ENCODE assay signal across 8 mouse cellular contexts in the genomic region with DNA sequence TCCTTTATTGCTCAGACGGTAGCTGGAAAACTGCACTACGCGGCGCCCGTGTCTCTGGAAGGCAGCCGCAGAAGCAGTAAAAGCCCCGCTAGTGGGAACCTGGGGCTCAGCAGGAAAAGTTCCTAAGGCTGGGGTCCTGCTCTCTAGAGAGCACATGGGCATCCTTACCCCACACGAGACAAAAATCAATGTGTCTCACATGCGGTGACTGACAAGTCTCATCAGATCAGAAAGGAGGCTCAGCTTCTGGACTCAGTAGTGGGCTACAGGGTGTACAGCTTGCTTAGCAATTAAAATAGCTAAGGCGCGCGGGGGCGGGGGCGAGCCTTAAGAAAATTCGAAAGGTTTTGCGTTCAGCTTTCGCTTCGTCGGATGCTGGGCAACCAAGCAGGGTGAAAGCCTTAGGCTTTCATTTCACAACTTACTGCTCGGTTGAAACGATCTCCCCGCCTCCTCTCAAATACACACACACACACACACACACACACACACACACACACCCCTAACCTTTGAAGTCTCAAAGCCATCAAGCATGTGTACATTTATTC. TPM values are rescaled to one million over a fixed set of nuclear protein-coding genes. Genes with fewer than 3 reads are reported as not detected.
DNase-seq lines count a peak whose midpoint lies in the region; ATAC-seq lines count a peak whose summit lies in the region.

No protein-coding gene starts in this region.

- no peak for ATAC-seq in CD4-positive, CD25-positive, alpha-beta regulatory T cell, adult 4 months
- ATAC-seq in forebrain, embryonic 12.5 days (ENCODE audit: low FRiP score): no peak

- no peaks in the 10 kb centered on the region for H3K9me3 ChIP-seq in forebrain, embryonic 12.5 days

- peaks cover 64% of the 10 kb centered on the region for H3K27me3 ChIP-seq in forebrain, embryonic 12.5 days

- peak overlapping the region; percentile 69 for H3K4me3 ChIP-seq in forebrain, embryonic 12.5 days (replicated peaks)
- H3K4me3 ChIP-seq in macrophage (ENCODE audit: inconsistent target): peak overlapping the region; percentile 7; the same call in 1 of the 2 replicates

- peak overlapping the region; percentile 83 for H3K4me2 ChIP-seq in forebrain, embryonic 12.5 days

- under 1% methylated on average over 22 of the region's 22 CpGs for WGBS in forebrain, embryonic 12.5 days
- WGBS in macrophage (ENCODE audit: missing documents): 2% methylated on average over 22 of the region's 22 CpGs

- peaks cover 61% of the 10 kb centered on the region for H3K4me1 ChIP-seq in forebrain, embryonic 12.5 days

- peak; percentile 24 for DNase-seq in CD4-positive, CD25-positive, alpha-beta regulatory T cell, adult 2 months (ENCODE audit: low read depth, low spot score)
- peak; percentile 30 for DNase-seq in CD4-positive helper T cell, adult 2 months (ENCODE audit: low read depth, low spot score)
- DNase-seq in heart, postnatal 25 days (ENCODE audit: low spot score): peak; percentile 43
- peak; percentile 35 to 62 for DNase-seq in kidney, postnatal 36 days
- peak; percentile 36 for DNase-seq in thymus, postnatal 4 days

- peak overlapping the region; percentile 85 for H3K27ac ChIP-seq in forebrain, embryonic 12.5 days
- H3K27ac ChIP-seq in macrophage: no peak overlapping the region

- no peaks in the 10 kb centered on the region for H3K79me2 ChIP-seq in macrophage (ENCODE audit: inconsistent target)

- no peaks in the 10 kb centered on the region for H3K36me3 ChIP-seq in forebrain, embryonic 12.5 days (replicated peaks)
- H3K36me3 ChIP-seq in macrophage (ENCODE audit: inconsistent target): no peaks in the 10 kb centered on the region

- H3K9ac ChIP-seq in forebrain, embryonic 12.5 days: peak overlapping the region; percentile 70

- intact Hi-C loops in heart, postnatal 25 days (cut with DNase I): loop anchor here (5.0 kb wide), 1 partner anchor 400 kb away; no protein-coding TSS in a partner anchor

RNA-seq across cellular contexts. Expression of gene Mecom, which starts 40.7 kb away (rescaled TPM):
- polyA plus RNA-seq in CD4-positive, CD25-positive, alpha-beta regulatory T cell, adult 4 months (2017; shearing (Covaris generic)): under 1 TPM in 1 of 2 experiments, not detected in 1; 0.39 TPM
- polyA plus RNA-seq in forebrain, embryonic 12.5 days (2016; fragmentation: Nextera tagmentation; extraction: Ambion mirVana): 12.1 and 12.2 TPM in 2 replicates
- 10 to 100 TPM; 18.6 to 21.2 TPM for total RNA-seq in heart, postnatal 25 days (2021)
- total RNA-seq in macrophage (2018; cell fraction: chromatin; rRNA removed): 1 to 10 TPM in 1 of 26 experiments, under 1 TPM in 2, not detected in 23; 0.12 to 3.5 (median 0.37) TPM
- not detected for total RNA-seq in macrophage (2018; cell fraction: cytosol; rRNA removed)
- not detected for total RNA-seq in macrophage (2018; cell fraction: nucleus; rRNA removed)
- polyA plus RNA-seq in macrophage (2018): not detected in 3 replicates
